Mouse (Mus musculus) embryonic facial prominence, embryonic 10.5 days (tissue): ENCODE measurements around the gene Tmem212. TPM values are rescaled to one million over a fixed set of nuclear protein-coding genes. Genes with fewer than 3 reads are reported as not detected.
A peak's percentile ranks its signal among the peaks of the same experiment; 100 is the strongest.

ENCODE experiments used
- DNase-seq: peaks from one replicate; pipeline ENCODE4 v3.0.0-alpha.2; 2017; ENCODE audit warnings: low spot score
- H3K27ac ChIP-seq: fragments of 300-500 bp; sonication (generic); replicated peaks from 2 replicates; pipeline ENCODE4 v1.5.1; 2016; ENCODE audit warnings: mild to moderate bottlenecking
- H3K27me3 ChIP-seq: fragments of 300-500 bp; sonication (generic); replicated peaks from 2 replicates; pipeline ENCODE4 v1.6.1; 2016; ENCODE audit warnings: low read depth, mild to moderate bottlenecking; ENCODE audit not compliant: poor library complexity, severe bottlenecking
- H3K36me3 ChIP-seq: fragments of 300-500 bp; sonication (generic); replicated peaks from 2 replicates; pipeline ENCODE4 v1.6.1; 2016; ENCODE audit warnings: mild to moderate bottlenecking, moderate library complexity
- H3K4me1 ChIP-seq: fragments of 300-500 bp; sonication (generic); 2 replicates; pipeline ENCODE4 v1.6.1; 2016
- H3K4me3 ChIP-seq: fragments of 300-500 bp; sonication (generic); 2 replicates; pipeline ENCODE4 v1.5.1; 2016; ENCODE audit warnings: mild to moderate bottlenecking, moderate library complexity
- H3K9me3 ChIP-seq: fragments of 300-500 bp; sonication (generic); 2 replicates; pipeline ENCODE4 v1.6.1; 2016; ENCODE audit warnings: mild to moderate bottlenecking
- WGBS: fragments of 180-500 bp; shearing (Covaris S2); methylation state at CpG from one replicate; pipeline ENCODE4 v1.1.7; 2016; 5-methylcytosine and 5-hydroxymethylcytosine counted together
- polyA plus RNA-seq: library from polyadenylated mRNA; unstranded; fragments of >200 nt; fragmentation: Nextera tagmentation; extraction: Ambion mirVana; gene quantifications from 2 replicates; pipeline ENCODE4 v1.2.1, GENCODE M21; 2016

Tmem212 gene
- polyA plus RNA-seq, 1 experiment from 2014 or later = not detected

- 5% methylated on average over 5 of the region's 5 CpGs for WGBS
- Histone ChIP-seq H3K4me3 (no peak overlapping the region), H3K9me3 (no peaks in the 10 kb centered on the region), H3K27me3 (no peaks in the 10 kb centered on the region), H3K27ac (peak overlapping the region; percentile 77), H3K36me3 (no peaks in the 10 kb centered on the region), H3K4me1 (peaks cover 57% of the 10 kb centered on the region)
- DNase-seq = peak; percentile 53
These were observed 37.0 kb downstream of the Tmem212 start for GRCm38 (mm10) chr3:27859161-27859561.

- WGBS = 44% methylated on average over 5 of the region's 5 CpGs
- DNase-seq = no peak
- peaks cover 51% of the 10 kb centered on the region for H3K4me1 ChIP-seq
These were observed 37.6 kb downstream of the Tmem212 start for GRCm38 (mm10) chr3:27858441-27859115.

GRCm38 (mm10) chr3:27856288-27856687 lies 39.9 kb downstream of the Tmem212 start:
- Histone ChIP-seq H3K36me3 (no peaks in the 10 kb centered on the region), H3K4me1 (peaks cover 28% of the 10 kb centered on the region), H3K4me3 (no peak overlapping the region), H3K9me3 (peaks cover 6% of the 10 kb centered on the region; the same call in 1 of the 2 replicates), H3K27ac (no peak overlapping the region), H3K27me3 (no peaks in the 10 kb centered on the region)
- WGBS = 86% methylated on average over 2 of the region's 2 CpGs
- no peak for DNase-seq

More at GRCm38 (mm10) chr3:27858441-27859115, 37.6 kb downstream of the Tmem212 start:
- H3K27ac ChIP-seq = peak overlapping the region; percentile 77
- no peak overlapping the region for H3K4me3 ChIP-seq
- H3K9me3 ChIP-seq = no peaks in the 10 kb centered on the region
- no peaks in the 10 kb centered on the region for H3K36me3 ChIP-seq
- H3K27me3 ChIP-seq = no peaks in the 10 kb centered on the region

- Histone ChIP-seq H3K27me3 (no peaks in the 10 kb centered on the region), H3K36me3 (no peaks in the 10 kb centered on the region), H3K27ac (no peak overlapping the region), H3K4me3 (no peak overlapping the region), H3K4me1 (peaks cover 17% of the 10 kb centered on the region), H3K9me3 (peaks cover 6% of the 10 kb centered on the region; the same call in 1 of the 2 replicates)
- no peak for DNase-seq
- 69% methylated on average over 5 of the region's 5 CpGs for WGBS
These were observed 41.6 kb downstream of the Tmem212 start for GRCm38 (mm10) chr3:27854431-27855180.

GRCm38 (mm10) chr3:27843266-27843665 lies 52.9 kb downstream of the Tmem212 start:
- 87% methylated on average over 5 of the region's 5 CpGs for WGBS
- H3K27ac ChIP-seq = no peak overlapping the region
- no peak overlapping the region for H3K4me3 ChIP-seq
- H3K36me3 ChIP-seq = no peaks in the 10 kb centered on the region
- no peaks in the 10 kb centered on the region; the same call in 1 of the 2 replicates for H3K4me1 ChIP-seq
- peak; percentile 2 for DNase-seq
- no peaks in the 10 kb centered on the region for H3K27me3 ChIP-seq
- no peaks in the 10 kb centered on the region for H3K9me3 ChIP-seq

- Histone ChIP-seq H3K4me3 (no peak overlapping the region), H3K36me3 (no peaks in the 10 kb centered on the region), H3K9me3 (no peaks in the 10 kb centered on the region), H3K27me3 (no peaks in the 10 kb centered on the region), H3K27ac (no peak overlapping the region), H3K4me1 (no peaks in the 10 kb centered on the region; the same call in 1 of the 2 replicates)
- DNase-seq = peak; percentile 3
- WGBS = 68% methylated on average over 5 of the region's 5 CpGs
These were observed 53.3 kb downstream of the Tmem212 start for GRCm38 (mm10) chr3:27842856-27843255.

- Histone ChIP-seq H3K4me3 (no peak overlapping the region), H3K27ac (no peak overlapping the region), H3K4me1 (no peaks in the 10 kb centered on the region; the same call in 1 of the 2 replicates), H3K36me3 (no peaks in the 10 kb centered on the region), H3K9me3 (no peaks in the 10 kb centered on the region), H3K27me3 (no peaks in the 10 kb centered on the region)
- peak; percentile 6 for DNase-seq
- WGBS = 67% methylated on average over 9 of the region's 9 CpGs
These were observed 55.9 kb downstream of the Tmem212 start for GRCm38 (mm10) chr3:27840311-27840710.

GRCm38 (mm10) chr3:27839795-27840194 lies 56.4 kb downstream of the Tmem212 start:
- H3K27me3 ChIP-seq = no peaks in the 10 kb centered on the region
- 80% methylated on average over 3 of the region's 3 CpGs for WGBS

GRCm38 (mm10) chr3:27839231-27839630 lies 56.9 kb downstream of the Tmem212 start:
- H3K27me3 ChIP-seq = no peaks in the 10 kb centered on the region
- H3K36me3 ChIP-seq = no peaks in the 10 kb centered on the region
- H3K4me1 ChIP-seq = no peaks in the 10 kb centered on the region; the same call in 1 of the 2 replicates
- no peaks in the 10 kb centered on the region for H3K9me3 ChIP-seq
- DNase-seq = peak; percentile 3
- 93% methylated on average over 9 of the region's 9 CpGs for WGBS
- no peak overlapping the region for H3K27ac ChIP-seq
- H3K4me3 ChIP-seq = no peak overlapping the region

More at GRCm38 (mm10) chr3:27839795-27840194, 56.4 kb downstream of the Tmem212 start:
- Histone ChIP-seq H3K4me1 (no peaks in the 10 kb centered on the region; the same call in 1 of the 2 replicates), H3K9me3 (no peaks in the 10 kb centered on the region), H3K4me3 (no peak overlapping the region), H3K36me3 (no peaks in the 10 kb centered on the region), H3K27ac (no peak overlapping the region)
- peak; percentile 0 for DNase-seq

- no peak for DNase-seq
- WGBS = 84% methylated on average over 3 of the region's 3 CpGs
- H3K27ac ChIP-seq = no peak overlapping the region
- no peaks in the 10 kb centered on the region; the same call in 1 of the 2 replicates for H3K4me1 ChIP-seq
- H3K36me3 ChIP-seq = no peaks in the 10 kb centered on the region
- no peaks in the 10 kb centered on the region for H3K27me3 ChIP-seq
- H3K4me3 ChIP-seq = no peak overlapping the region
- H3K9me3 ChIP-seq = no peaks in the 10 kb centered on the region
These were observed 59.9 kb downstream of the Tmem212 start for GRCm38 (mm10) chr3:27836297-27836696.

- no peaks in the 10 kb centered on the region for H3K27me3 ChIP-seq
- H3K27ac ChIP-seq = no peak overlapping the region
- peak; percentile 4 for DNase-seq
- no peaks in the 10 kb centered on the region; the same call in 1 of the 2 replicates for H3K4me1 ChIP-seq
- no peak overlapping the region for H3K4me3 ChIP-seq
- 93% methylated on average over 8 of the region's 8 CpGs for WGBS
- no peaks in the 10 kb centered on the region for H3K36me3 ChIP-seq
- H3K9me3 ChIP-seq = no peaks in the 10 kb centered on the region
These were observed 60.4 kb downstream of the Tmem212 start for GRCm38 (mm10) chr3:27835786-27836185.

- no peak for DNase-seq
- H3K27ac ChIP-seq = no peak overlapping the region
- no peak overlapping the region for H3K4me3 ChIP-seq
- H3K9me3 ChIP-seq = no peaks in the 10 kb centered on the region
- no peaks in the 10 kb centered on the region for H3K4me1 ChIP-seq
- H3K36me3 ChIP-seq = no peaks in the 10 kb centered on the region
- H3K27me3 ChIP-seq = no peaks in the 10 kb centered on the region
- WGBS = 76% methylated on average over 3 of the region's 3 CpGs
These were observed 67.4 kb downstream of the Tmem212 start for GRCm38 (mm10) chr3:27828755-27829154.
